Mouse (Mus musculus) testis, postnatal 10 days (tissue): ENCODE data around the gene P4hb.
"Not testable (repeated sequence)": the region's sequence is repeated elsewhere in the genome, so short reads cannot be mapped to it uniquely, and the experiment has no call there.

Source experiments
- DNase-seq: peaks from one replicate; pipeline ENCODE4 v3.0.0; 2021; ENCODE audit warnings: low spot score

Gene P4hb

GRCm38 (mm10) chr11:120572417-120572751, 669 bp downstream of the P4hb start:
- DNase-seq = no peak

- no peak for DNase-seq
Measured at GRCm38 (mm10) chr11:120571754-120572416, 1.2 kb downstream of the P4hb start.

- no peak for DNase-seq
Measured at GRCm38 (mm10) chr11:120571122-120571521, 1.9 kb downstream of the P4hb start.

GRCm38 (mm10) chr11:120568324-120568723, 4.7 kb downstream of the P4hb start:
- DNase-seq = no peak

- DNase-seq = no peak
Measured at GRCm38 (mm10) chr11:120565114-120565513, 7.9 kb downstream of the P4hb start.

GRCm38 (mm10) chr11:120562949-120563348, 10.1 kb downstream of the P4hb start:
- no peak for DNase-seq

- no peak for DNase-seq
Measured at GRCm38 (mm10) chr11:120560952-120561728, 11.9 kb downstream of the P4hb start.

GRCm38 (mm10) chr11:120558843-120559242, 14.2 kb downstream of the P4hb start:
- not testable (repeated sequence) for DNase-seq

GRCm38 (mm10) chr11:120555260-120555659, 17.8 kb downstream of the P4hb start:
- DNase-seq = no peak

- DNase-seq = no peak
Measured at GRCm38 (mm10) chr11:120554834-120555233, 18.2 kb downstream of the P4hb start.

GRCm38 (mm10) chr11:120552736-120553135, 20.3 kb downstream of the P4hb start:
- DNase-seq = no peak

GRCm38 (mm10) chr11:120550810-120551440, 22.1 kb downstream of the P4hb start, which contains the start of gene Ppp1r27:
Gene Ppp1r27, minus strand, starts transcription at chr11:120551132.
- no peak for DNase-seq

GRCm38 (mm10) chr11:120549986-120550809, 22.9 kb downstream of the P4hb start:
- no peak for DNase-seq

GRCm38 (mm10) chr11:120549168-120549945, 23.7 kb downstream of the P4hb start, which contains the start of gene Mcrip1:
Gene Mcrip1, minus strand, starts transcription at chr11:120549727.
- DNase-seq = peak; percentile 97

- DNase-seq = no peak
Measured at GRCm38 (mm10) chr11:120548786-120549167, 24.3 kb downstream of the P4hb start.

GRCm38 (mm10) chr11:120548214-120548613, 24.8 kb downstream of the P4hb start:
- DNase-seq = no peak

- no peak for DNase-seq
Measured at GRCm38 (mm10) chr11:120547469-120547868, 25.6 kb downstream of the P4hb start.

- no peak for DNase-seq
Measured at GRCm38 (mm10) chr11:120545964-120546363, 27.1 kb downstream of the P4hb start.

- DNase-seq = no peak
Measured at GRCm38 (mm10) chr11:120542376-120542775, 30.7 kb downstream of the P4hb start.

- no peak for DNase-seq
Measured at GRCm38 (mm10) chr11:120541907-120542306, 31.1 kb downstream of the P4hb start.

GRCm38 (mm10) chr11:120539285-120540014, 33.6 kb downstream of the P4hb start:
- DNase-seq = no peak
